Comparison of ENCODE assay signal across 8 mouse cellular contexts in genomic region chr14:25725032-25725497, GRCm38 (mm10). TPM values are rescaled to one million over a fixed set of nuclear protein-coding genes. Genes with fewer than 3 reads are reported as not detected.
A peak's percentile ranks its signal among the peaks of the same experiment; 100 is the strongest.
DNase-seq lines count a peak whose midpoint lies in the region; ATAC-seq and TF ChIP-seq lines count a peak whose summit lies in the region.

No protein-coding gene starts in this region.

- no peak for TF ChIP-seq POLR2A in testis, adult 2 months (IDR thresholded peaks at IDR 0.05; ENCODE audit: control insufficient read depth, low read depth, low read length)

- no peak for DNase-seq in cerebellum, postnatal 4 days (ENCODE audit: low spot score in 2 of 2)
- DNase-seq in testis, postnatal 10 days (ENCODE audit: low spot score) = no peak
- no peak for DNase-seq in hindbrain, embryonic 14.5 days (ENCODE audit: low spot score)
- no peak for DNase-seq in spleen, postnatal 10 days (ENCODE audit: low spot score in 2 of 2)

- H3K36me3 ChIP-seq in testis, adult 2 months (ENCODE audit: control insufficient read depth, insufficient read depth, low read length) = no peaks in the 10 kb centered on the region
- H3K36me3 ChIP-seq in hindbrain, embryonic 14.5 days (replicated peaks; ENCODE audit: control insufficient read depth, insufficient read depth) = no peaks in the 10 kb centered on the region
- H3K36me3 ChIP-seq in limb, embryonic 15.5 days = peaks cover 11% of the 10 kb centered on the region
- H3K36me3 ChIP-seq in stomach, embryonic 15.5 days = no peaks in the 10 kb centered on the region

- no peak overlapping the region for H3K4me3 ChIP-seq in testis, adult 2 months (ENCODE audit: control insufficient read depth, low read depth, low read length)
- H3K4me3 ChIP-seq in hindbrain, embryonic 14.5 days (replicated peaks; ENCODE audit: low read length) = no peak overlapping the region
- no peak overlapping the region for H3K4me3 ChIP-seq in limb, embryonic 15.5 days
- no peak overlapping the region for H3K4me3 ChIP-seq in stomach, embryonic 15.5 days (replicated peaks)

- no peaks in the 10 kb centered on the region for H3K27me3 ChIP-seq in testis, adult 2 months (ENCODE audit: control insufficient read depth, insufficient read depth, low read length)
- H3K27me3 ChIP-seq in hindbrain, embryonic 14.5 days (ENCODE audit: control insufficient read depth, insufficient read depth, low read length) = no peaks in the 10 kb centered on the region
- H3K27me3 ChIP-seq in limb, embryonic 15.5 days = no peaks in the 10 kb centered on the region
- no peaks in the 10 kb centered on the region for H3K27me3 ChIP-seq in stomach, embryonic 15.5 days (replicated peaks)

- WGBS in hindbrain, embryonic 14.5 days = 77% methylated on average over 11 of the region's 11 CpGs
- 80% methylated on average over 11 of the region's 11 CpGs for WGBS in limb, embryonic 15.5 days
- WGBS in stomach, embryonic 15.5 days = 46% methylated on average over 11 of the region's 11 CpGs

- peak; percentile 79 for ATAC-seq in cerebellum, adult (ENCODE audit: insufficient number of reproducible peaks, low FRiP score, low TSS enrichment)
- peak; percentile 40; the same call in 1 of the 2 replicates for ATAC-seq in hindbrain, embryonic 14.5 days (ENCODE audit: low FRiP score)
- no peak for ATAC-seq in limb, embryonic 15.5 days (ENCODE audit: insufficient number of reproducible peaks, low FRiP score, low TSS enrichment, low read depth)
- peak; percentile 48 for ATAC-seq in stomach, embryonic 15.5 days (ENCODE audit: insufficient read depth, low FRiP score, low read depth)

- peaks cover 2% of the 10 kb centered on the region; the same call in 1 of the 2 replicates for H3K4me1 ChIP-seq in testis, adult 2 months (ENCODE audit: control insufficient read depth, insufficient read depth, low read length)
- H3K4me1 ChIP-seq in hindbrain, embryonic 14.5 days (replicated peaks; ENCODE audit: control insufficient read depth, insufficient read depth, low read length) = peaks cover 11% of the 10 kb centered on the region; the same call in 1 of the 2 replicates
- H3K4me1 ChIP-seq in limb, embryonic 15.5 days = peaks cover 34% of the 10 kb centered on the region
- peaks cover 28% of the 10 kb centered on the region for H3K4me1 ChIP-seq in stomach, embryonic 15.5 days

- H3K9me3 ChIP-seq in hindbrain, embryonic 14.5 days (ENCODE audit: control insufficient read depth, low read length) = no peaks in the 10 kb centered on the region
- H3K9me3 ChIP-seq in limb, embryonic 15.5 days = no peaks in the 10 kb centered on the region
- H3K9me3 ChIP-seq in stomach, embryonic 15.5 days = no peaks in the 10 kb centered on the region

- no peak overlapping the region; the same call in 1 of the 2 replicates for H3K27ac ChIP-seq in testis, adult 2 months (ENCODE audit: control insufficient read depth, insufficient read depth, low read depth, low read length)
- no peak overlapping the region; the same call in 1 of the 2 replicates for H3K27ac ChIP-seq in hindbrain, embryonic 14.5 days
- peak overlapping the region; percentile 55; the same call in 1 of the 2 replicates for H3K27ac ChIP-seq in limb, embryonic 15.5 days
- peak overlapping the region; percentile 74 for H3K27ac ChIP-seq in stomach, embryonic 15.5 days

- H3K9ac ChIP-seq in hindbrain, embryonic 14.5 days = no peak overlapping the region
- no peak overlapping the region for H3K9ac ChIP-seq in limb, embryonic 15.5 days
- no peak overlapping the region for H3K9ac ChIP-seq in stomach, embryonic 15.5 days

- peak; percentile 13; the same call in 1 of the 2 replicates for TF ChIP-seq CTCF in testis, adult 2 months (IDR thresholded peaks at IDR 0.05; ENCODE audit: control insufficient read depth, insufficient read depth, insufficient replicate concordance, low read depth, low read length)

- H3K4me2 ChIP-seq in hindbrain, embryonic 14.5 days (replicated peaks) = no peak overlapping the region
- no peak overlapping the region for H3K4me2 ChIP-seq in limb, embryonic 15.5 days
- no peak overlapping the region for H3K4me2 ChIP-seq in stomach, embryonic 15.5 days

RNA-seq across cellular contexts. Expression of gene Ppif, which starts 31.1 kb away (rescaled TPM):
- polyA plus RNA-seq in testis, adult 2 months (2012; rRNA removed) = 11.6 and 12.5 TPM in 2 replicates
- 29.5 and 31.8 TPM in 2 replicates for polyA plus RNA-seq in hindbrain, embryonic 14.5 days (2014; fragmentation: Nextera tagmentation; extraction: Ambion mirVana)
- 26.4 and 32.1 TPM in 2 replicates for polyA plus RNA-seq in limb, embryonic 15.5 days (2015; fragmentation: Nextera tagmentation; extraction: Ambion mirVana)
- 47.7 and 48.5 TPM in 2 replicates for polyA plus RNA-seq in stomach, embryonic 15.5 days (2015; fragmentation: Nextera tagmentation; extraction: Ambion mirVana)

RNA-seq across cellular contexts. Expression of gene Zcchc24, which starts 43.8 kb away (rescaled TPM):
- polyA plus RNA-seq in testis, adult 2 months (2012; rRNA removed) = 2.7 TPM in 2 replicates
- polyA plus RNA-seq in hindbrain, embryonic 14.5 days (2014; fragmentation: Nextera tagmentation; extraction: Ambion mirVana) = 18.5 and 19.0 TPM in 2 replicates
- 31.6 and 35.4 TPM in 2 replicates for polyA plus RNA-seq in limb, embryonic 15.5 days (2015; fragmentation: Nextera tagmentation; extraction: Ambion mirVana)
- polyA plus RNA-seq in stomach, embryonic 15.5 days (2015; fragmentation: Nextera tagmentation; extraction: Ambion mirVana) = 25.7 and 26.9 TPM in 2 replicates

Comparison
In these comparisons a context has a peak if more than half of its experiments do, and no peak if none do; other contexts are left out.
1. H3K27ac ChIP-seq: peak in limb, embryonic 15.5 days (single experiment) and stomach, embryonic 15.5 days (single experiment); none in testis, adult 2 months (single experiment) and hindbrain, embryonic 14.5 days (single experiment).